Mouse (Mus musculus) frontal cortex, postnatal 10 days (tissue): ENCODE measurements around the gene Hp.

Experiments used
- DNase-seq, 2 experiments: peaks; one replicate each; pipeline ENCODE4 v3.0.0; 2022; ENCODE audit warnings: low spot score in 2 of 2, mixed read lengths in 1 of 2

Gene Hp

DNA sequence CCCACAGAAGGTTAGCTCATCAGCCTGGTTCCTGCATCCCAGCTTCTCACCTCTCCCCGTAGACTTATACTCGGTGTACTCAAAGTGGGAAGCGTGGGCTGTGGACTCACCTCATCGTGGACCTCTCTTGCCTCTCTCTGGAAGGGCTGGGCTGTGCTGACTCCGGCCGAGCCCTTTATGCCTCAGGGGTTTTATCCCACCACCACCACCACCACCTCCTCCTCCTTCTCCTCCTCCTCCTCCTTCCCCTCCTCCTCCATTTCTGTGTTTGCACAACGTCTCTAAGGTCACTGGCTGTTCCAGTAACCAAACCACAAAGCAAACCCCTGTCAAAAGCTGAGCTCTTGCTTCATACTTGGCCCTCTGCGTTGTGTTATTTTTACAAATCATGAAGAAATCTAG is at the start of gene Hp:
Gene Hp, minus strand, starts transcription at position 273 of the 402 bp plus-strand sequence.
- DNase-seq: no peak

- DNase-seq: no peak
These were observed 49.7 kb upstream of the Hp start for GRCm38 (mm10) chr8:109628638-109629037.

GRCm38 (mm10) chr8:109615569-109615968 is 36.6 kb upstream of the Hp start:
- DNase-seq: no peak

GRCm38 (mm10) chr8:109614243-109615210 is 35.6 kb upstream of the Hp start, which contains the start of gene Pkd1l3:
Gene Pkd1l3, plus strand, starts transcription at chr8:109614517.
- DNase-seq: no peak

DNA sequence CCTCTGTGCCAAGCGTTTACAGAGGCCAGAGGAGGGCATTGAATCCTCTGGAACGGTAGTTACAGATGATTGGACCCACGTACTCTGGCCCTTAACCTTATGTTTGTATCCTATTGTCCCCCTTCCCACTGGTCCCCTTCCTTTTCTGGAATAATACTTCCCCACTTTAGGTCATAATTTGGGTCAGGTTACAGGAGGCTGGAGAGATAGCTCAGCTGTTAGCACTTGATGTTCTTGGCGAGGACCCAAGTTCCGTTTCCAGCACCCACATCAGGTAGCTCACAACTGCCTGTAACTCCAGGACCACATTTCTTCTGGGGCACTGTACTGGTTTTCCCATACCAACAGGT is 30.2 kb upstream of the Hp start:
- no peak for DNase-seq

DNA sequence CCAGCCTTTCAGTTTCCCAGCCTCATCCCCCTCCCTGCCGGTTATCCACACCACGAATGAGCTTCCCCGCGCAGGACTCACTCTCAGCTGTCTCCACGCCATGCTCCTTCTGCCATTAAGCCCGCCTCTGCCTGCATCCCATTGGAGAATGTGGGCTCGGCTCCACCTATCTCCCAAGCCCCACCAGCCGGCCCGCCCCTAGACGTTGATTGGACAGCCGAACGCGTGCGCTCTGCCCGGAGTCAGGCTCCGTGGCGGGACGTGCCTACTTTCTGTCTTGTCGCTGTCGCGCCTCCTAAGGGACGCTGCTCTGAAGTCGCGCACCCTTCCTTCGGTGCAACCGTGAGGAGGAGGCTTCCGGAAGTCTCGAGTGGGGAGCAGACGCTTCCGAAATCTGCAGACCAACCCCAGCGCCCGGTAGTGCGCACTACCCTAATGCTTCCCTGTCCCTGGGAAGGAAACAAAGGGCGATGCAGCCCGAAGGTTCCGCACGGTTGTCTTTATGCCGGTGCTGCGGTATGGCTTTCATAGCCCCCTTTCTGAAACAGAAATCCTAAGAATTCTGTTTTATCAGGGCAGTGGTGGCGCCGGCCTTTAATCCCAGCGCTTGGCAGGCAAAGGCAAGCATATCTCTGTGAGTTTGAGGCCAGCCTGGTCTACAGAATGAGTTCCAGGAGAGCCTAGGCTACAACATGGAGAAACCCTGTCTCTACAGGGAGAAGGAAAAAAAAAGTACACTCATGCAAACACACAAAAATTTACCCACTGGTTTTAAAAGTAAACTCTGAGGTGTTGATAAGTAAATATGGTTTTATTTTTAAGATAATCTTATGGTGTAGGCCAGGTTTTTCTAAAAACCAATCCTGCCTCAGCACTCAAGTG is 29.5 kb upstream of the Hp start, which contains the start of gene Dhodh:
Gene Dhodh, minus strand, starts transcription at position 403 of the 882 bp plus-strand sequence.
- DNase-seq: peak; percentile 97

- no peak for DNase-seq
These were observed 28.7 kb upstream of the Hp start for GRCm38 (mm10) chr8:109607650-109608049.

DNA sequence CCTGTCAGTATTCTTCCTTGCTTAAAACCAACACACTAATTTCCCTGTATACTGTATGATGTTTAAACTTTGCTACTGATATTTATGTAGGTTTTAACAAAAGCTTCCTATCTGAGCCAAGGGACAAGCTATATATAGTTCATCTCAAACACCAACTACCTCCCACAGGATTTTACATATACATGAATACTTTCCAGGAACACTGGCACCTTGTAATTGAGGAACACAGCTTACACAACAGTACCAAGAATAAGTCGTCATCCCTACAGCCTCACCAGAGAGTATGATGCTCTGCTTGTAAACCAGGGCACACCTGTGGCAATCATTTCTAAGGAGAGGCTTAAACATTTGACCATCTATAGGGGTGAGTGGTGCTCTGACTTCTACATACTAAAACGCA is 27.8 kb upstream of the Hp start:
- no peak for DNase-seq

- peak in 1 of 2 experiments; percentile 22 for DNase-seq
These were observed 16.9 kb upstream of the Hp start for GRCm38 (mm10) chr8:109595854-109596253.

DNA sequence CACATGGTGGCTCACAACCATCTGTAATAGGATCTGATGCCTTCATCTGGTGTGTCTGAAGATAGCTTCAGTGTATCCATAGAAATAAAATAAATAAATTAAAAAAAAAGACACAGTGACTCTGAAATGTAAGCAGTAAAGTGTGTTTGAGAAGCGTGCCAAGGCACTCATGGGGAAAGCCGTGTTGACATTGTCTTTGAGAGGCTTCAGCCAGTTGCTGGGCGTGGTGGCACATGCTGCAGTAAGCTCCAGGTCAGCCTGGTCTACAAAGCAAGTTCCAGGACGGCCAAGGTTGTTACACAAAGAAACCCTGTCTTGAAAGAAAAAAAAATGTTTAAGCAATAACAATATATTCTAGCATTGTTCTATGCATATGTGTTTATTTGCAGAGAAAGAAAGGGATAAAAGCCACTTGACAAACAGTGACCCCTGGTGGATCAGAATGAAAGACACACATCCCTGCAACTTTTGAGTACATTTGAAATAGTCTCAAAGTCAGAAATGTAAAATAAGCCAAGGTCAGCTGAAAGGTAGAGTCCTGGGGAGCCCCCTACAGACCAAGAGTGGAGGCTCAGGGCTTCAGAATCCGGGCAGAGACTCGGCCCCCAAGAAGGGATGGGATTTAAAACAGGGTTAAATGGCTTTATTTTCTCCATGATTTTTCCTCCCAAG is 14.3 kb upstream of the Hp start:
- no peak for DNase-seq

DNA sequence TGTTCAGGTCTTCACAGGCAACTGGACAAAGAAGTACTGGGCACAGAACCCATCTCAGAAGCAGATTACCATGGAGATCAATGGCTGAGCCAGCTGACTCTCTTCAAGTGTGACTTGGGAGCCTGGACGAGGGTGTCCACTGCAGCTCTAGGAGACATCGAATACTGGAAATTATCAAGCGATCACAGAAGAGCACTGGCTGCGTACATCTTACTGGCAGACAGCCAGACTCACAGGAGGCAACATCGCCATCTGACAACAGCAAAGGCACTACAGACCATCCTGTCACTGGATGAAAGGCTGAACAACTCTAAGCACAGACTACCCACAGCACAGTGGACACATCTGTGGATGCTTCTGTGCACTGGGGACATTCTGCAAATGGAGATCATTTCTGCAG is 13.2 kb upstream of the Hp start:
- no peak for DNase-seq

GRCm38 (mm10) chr8:109591367-109591766 is 12.4 kb upstream of the Hp start:
- DNase-seq: no peak

DNA sequence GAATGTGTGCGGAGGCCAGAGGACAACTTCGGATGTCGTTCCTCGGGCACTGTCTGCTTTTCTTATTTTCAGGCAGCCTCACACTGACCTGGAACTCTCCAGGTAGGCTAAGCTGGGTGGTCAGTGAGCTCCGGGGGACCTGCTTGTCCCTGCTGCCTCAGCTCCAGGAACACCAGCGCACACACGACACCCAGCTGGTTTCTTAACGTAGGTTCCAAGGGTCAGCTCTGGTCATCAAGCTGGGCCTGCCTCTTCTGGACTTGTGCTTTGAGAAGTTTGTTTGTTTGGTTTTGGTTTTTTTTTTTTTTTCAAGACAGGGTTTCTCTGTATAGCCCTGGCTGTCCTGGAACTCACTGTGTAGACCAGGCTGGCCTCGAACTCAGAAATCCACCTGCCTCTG is 11.9 kb upstream of the Hp start:
- no peak for DNase-seq

GRCm38 (mm10) chr8:109586972-109587504 is 8.1 kb upstream of the Hp start:
- DNase-seq: no peak

DNA sequence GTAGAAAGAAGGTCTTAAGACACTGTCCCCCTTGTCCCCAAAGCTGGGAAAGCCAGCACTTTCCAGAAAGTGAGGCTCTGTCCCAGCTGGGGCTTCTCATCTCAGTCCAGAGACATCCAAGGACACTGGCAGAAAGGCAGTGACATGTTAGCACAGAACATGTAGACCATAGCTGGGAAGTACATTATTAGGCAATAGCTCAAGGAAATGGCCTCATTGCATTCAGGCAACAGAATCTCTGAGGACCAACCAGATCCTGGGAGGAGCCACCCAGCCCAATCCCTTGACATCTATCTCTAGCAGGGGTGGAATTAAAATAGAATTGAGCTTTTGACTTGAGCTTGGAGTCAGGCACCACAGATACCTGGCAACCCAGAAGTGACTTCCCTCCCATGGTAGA is 6.7 kb upstream of the Hp start:
- DNase-seq: no peak

- no peak for DNase-seq
These were observed 5.9 kb upstream of the Hp start for GRCm38 (mm10) chr8:109584830-109585229.

DNA sequence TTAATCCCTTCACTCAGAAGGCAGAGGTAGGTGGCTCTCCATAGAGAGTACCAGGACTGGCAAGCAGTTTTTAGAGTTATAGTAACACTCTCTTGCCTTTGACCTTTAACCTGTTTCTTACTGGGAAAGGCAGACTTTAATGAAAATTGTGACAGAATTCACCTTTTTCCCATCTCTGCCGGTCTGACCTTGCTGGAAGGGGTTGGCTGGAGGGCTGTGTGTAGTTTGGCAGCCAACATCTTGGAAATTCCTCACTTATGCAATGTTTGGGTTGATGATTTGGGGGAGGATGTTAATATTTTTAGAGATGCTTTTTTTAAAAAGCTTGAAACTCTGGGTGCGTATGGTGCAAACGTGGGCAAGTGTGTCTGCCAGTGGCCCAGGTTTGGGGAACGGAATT is 5.3 kb upstream of the Hp start:
- DNase-seq: no peak

DNA sequence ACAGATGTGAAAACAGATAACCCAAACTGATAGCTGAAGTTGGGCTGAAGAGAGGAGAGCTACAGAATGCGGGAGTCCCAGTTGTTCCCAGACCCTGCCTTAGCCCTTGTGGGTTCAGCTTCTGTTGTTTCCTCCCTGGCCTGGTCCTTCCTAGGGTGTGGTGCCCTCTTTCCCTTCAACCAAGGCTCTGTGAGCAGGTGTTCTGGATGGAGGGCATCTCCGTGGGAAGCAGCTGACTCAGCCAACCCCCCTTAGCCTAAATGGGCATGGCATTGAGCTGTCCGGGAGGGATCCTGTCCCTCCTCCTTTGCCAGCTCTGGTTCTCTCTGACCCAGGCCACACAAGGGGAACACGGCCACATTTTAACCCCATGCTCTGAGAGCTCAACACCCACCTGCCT is 2.7 kb downstream of the Hp start:
- DNase-seq: no peak

DNA sequence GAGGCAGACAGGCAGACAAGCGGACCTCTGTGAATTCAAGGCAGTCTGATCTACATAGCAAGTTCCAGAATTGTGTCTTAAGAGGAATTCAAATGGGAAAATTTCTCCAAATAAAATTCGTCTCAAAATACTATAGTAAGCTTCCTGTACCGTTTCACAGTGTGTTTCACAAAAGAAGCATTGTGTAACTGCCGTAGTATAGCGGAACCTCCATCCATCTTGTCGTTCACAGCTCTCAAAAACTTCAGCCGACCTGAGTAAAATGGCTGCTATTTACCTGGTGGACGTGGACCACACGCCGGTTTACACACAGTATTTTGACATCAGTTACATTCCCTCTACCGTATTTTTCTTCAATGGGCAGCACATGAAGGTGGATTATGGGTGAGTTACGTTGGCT is 7.8 kb downstream of the Hp start:
- DNase-seq: no peak

DNA sequence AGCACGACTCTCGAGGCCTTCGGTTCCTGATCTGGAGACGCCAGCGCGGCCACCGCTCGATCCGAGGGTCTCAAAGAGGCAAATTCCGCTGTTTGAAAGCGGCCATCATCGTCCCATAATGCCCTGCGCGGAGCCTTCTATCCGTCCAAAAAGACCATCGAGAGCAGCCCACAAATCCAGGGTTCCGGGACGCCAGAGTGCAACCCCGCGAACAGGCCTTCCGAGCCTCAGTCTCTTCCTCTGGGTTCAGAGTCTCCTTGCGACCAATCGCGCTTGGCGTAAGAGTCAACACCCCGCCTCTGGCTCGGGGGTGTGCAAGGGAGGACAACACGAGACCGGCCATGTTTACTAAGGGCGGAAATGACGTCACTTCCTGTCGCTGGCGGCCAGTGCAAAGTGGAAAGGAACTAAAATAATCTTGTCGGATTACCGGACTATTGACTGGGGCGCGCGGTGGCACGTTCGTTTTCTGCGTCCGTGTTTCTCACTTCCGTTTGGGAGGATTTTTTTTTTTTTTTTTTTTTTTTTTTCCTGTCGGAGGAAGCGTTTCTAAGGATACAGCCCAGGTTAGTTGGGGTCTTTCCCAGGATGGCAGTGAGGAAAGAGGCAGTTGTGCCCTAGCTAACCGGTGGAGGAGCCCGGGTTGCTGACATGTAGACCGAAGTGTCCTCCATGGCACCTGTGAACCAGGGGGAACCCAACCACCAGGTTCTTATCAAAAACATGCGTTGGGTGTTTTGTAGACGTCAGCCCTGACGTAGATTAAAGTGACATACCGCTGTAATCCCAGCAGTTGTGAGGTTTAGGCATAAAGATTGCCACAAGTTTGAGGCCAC is 13.3 kb downstream of the Hp start, which contains the start of the genes Dhx38 and Txnl4b:
Gene Dhx38, minus strand, starts transcription at position 364 of the 836 bp plus-strand sequence.
Gene Txnl4b, plus strand, starts transcription at position 395 of the 836 bp plus-strand sequence.
- peak; percentile 98 to 99 for DNase-seq

- no peak for DNase-seq
These were observed 14.2 kb downstream of the Hp start for GRCm38 (mm10) chr8:109564766-109565165.
